Comparison of ENCODE assay signal across 22 mouse cellular contexts in the genomic region with DNA sequence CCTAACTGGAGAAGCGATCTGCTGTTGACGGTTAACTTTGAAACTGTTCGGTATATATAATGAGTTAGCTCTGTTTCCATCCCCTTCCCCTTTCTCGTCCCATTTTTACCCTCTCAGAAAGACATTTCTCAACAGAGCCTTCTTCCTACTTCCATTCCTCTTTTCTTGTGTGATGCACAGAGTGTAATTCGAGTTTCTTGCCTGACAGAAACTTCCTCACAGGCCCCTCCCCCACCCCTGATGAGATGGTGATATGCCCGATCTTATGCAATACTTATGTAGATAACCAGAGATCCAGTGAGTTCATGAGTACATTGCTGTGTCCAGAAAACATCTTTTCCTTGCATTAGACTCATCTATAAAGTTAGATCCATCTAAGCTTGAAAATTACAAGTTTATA.
DNase-seq lines count a peak whose midpoint lies in the region; ATAC-seq and TF ChIP-seq lines count a peak whose summit lies in the region.
"Had no signal": no experiment of that assay in that cellular context is flagged by ENCODE, and none has a peak within 500 bp of the region (broad histone marks: within the 10 kb centered on the region; RNA-seq: fewer than 3 reads in every experiment).

No protein-coding gene starts in this region.

- no peaks in the 10 kb centered on the region for H3K27me3 ChIP-seq in midbrain, embryonic 11.5 days (ENCODE audit: control insufficient read depth, insufficient read depth, low read length)
- no peaks in the 10 kb centered on the region for H3K27me3 ChIP-seq in midbrain, embryonic 13.5 days
- no peaks in the 10 kb centered on the region for H3K27me3 ChIP-seq in liver, postnatal 0 days (ENCODE audit: insufficient read depth, low read length)
- H3K27me3 ChIP-seq in lung, postnatal 0 days (replicated peaks; ENCODE audit: insufficient read depth, low read length) = no peaks in the 10 kb centered on the region
- no peaks in the 10 kb centered on the region for H3K27me3 ChIP-seq in hindbrain, embryonic 13.5 days
- H3K27me3 ChIP-seq: forebrain, embryonic 13.5 days; heart, embryonic 12.5 days; hindbrain, embryonic 15.5 days; Patski had no signal

- H3K4me1 ChIP-seq in midbrain, embryonic 11.5 days (ENCODE audit: control insufficient read depth, insufficient read depth, low read length) = peaks cover 5% of the 10 kb centered on the region; the same call in 1 of the 2 replicates
- peaks cover 6% of the 10 kb centered on the region; the same call in 1 of the 2 replicates for H3K4me1 ChIP-seq in midbrain, embryonic 13.5 days (replicated peaks)
- no peaks in the 10 kb centered on the region for H3K4me1 ChIP-seq in liver, postnatal 0 days (ENCODE audit: insufficient read depth)
- no peaks in the 10 kb centered on the region for H3K4me1 ChIP-seq in lung, postnatal 0 days (ENCODE audit: insufficient read depth, low read depth, low read length)
- H3K4me1 ChIP-seq in hindbrain, embryonic 13.5 days (replicated peaks) = peaks cover 8% of the 10 kb centered on the region; the same call in 1 of the 2 replicates
- H3K4me1 ChIP-seq: forebrain, embryonic 13.5 days; heart, embryonic 12.5 days; hindbrain, embryonic 15.5 days had no signal

- no peak overlapping the region for H3K4me2 ChIP-seq in midbrain, embryonic 11.5 days
- no peak overlapping the region for H3K4me2 ChIP-seq in midbrain, embryonic 13.5 days (replicated peaks)
- peak overlapping the region; percentile 4; the same call in 1 of the 2 replicates for H3K4me2 ChIP-seq in liver, postnatal 0 days (ENCODE audit: low read depth, low read length)
- H3K4me2 ChIP-seq in lung, postnatal 0 days (replicated peaks; ENCODE audit: low read depth, low read length) = no peak overlapping the region
- H3K4me2 ChIP-seq in hindbrain, embryonic 13.5 days = no peak overlapping the region
- H3K4me2 ChIP-seq: forebrain, embryonic 13.5 days; heart, embryonic 12.5 days; hindbrain, embryonic 15.5 days had no signal

- 83% methylated on average over 6 of the region's 6 CpGs for WGBS in midbrain, embryonic 11.5 days
- WGBS in midbrain, embryonic 13.5 days = 84% methylated on average over 6 of the region's 6 CpGs
- WGBS in liver, postnatal 0 days (ENCODE audit: insufficient replicate concordance) = 40% methylated on average over 6 of the region's 6 CpGs
- WGBS in lung, postnatal 0 days = 60% methylated on average over 6 of the region's 6 CpGs
- WGBS in hindbrain, embryonic 13.5 days = 83% methylated on average over 6 of the region's 6 CpGs

- H3K27ac ChIP-seq in midbrain, embryonic 11.5 days (ENCODE audit: low read depth, low read length) = no peak overlapping the region
- no peak overlapping the region for H3K27ac ChIP-seq in midbrain, embryonic 13.5 days
- H3K27ac ChIP-seq in liver, postnatal 0 days (ENCODE audit: low read depth) = peak overlapping the region; percentile 41; the same call in 1 of the 2 replicates
- H3K27ac ChIP-seq in lung, postnatal 0 days (ENCODE audit: low read length) = no peak overlapping the region
- no peak overlapping the region for H3K27ac ChIP-seq in hindbrain, embryonic 13.5 days
- H3K27ac ChIP-seq: embryonic facial prominence, embryonic 10.5 days; forebrain, embryonic 13.5 days; gastrocnemius, adult 2 months; heart, adult 2 months; hindbrain, embryonic 10.5 days; hindbrain, embryonic 15.5 days had no signal

- TF ChIP-seq CTCF in liver, postnatal 0 days (IDR thresholded peaks at IDR 0.05; ENCODE audit: low read depth) = no peak
- TF ChIP-seq CTCF in lung, postnatal 0 days (IDR thresholded peaks at IDR 0.05) = no peak

- H3K36me3 ChIP-seq in midbrain, embryonic 11.5 days (ENCODE audit: control insufficient read depth, insufficient read depth, low read length) = no peaks in the 10 kb centered on the region
- H3K36me3 ChIP-seq in midbrain, embryonic 13.5 days = no peaks in the 10 kb centered on the region
- no peaks in the 10 kb centered on the region for H3K36me3 ChIP-seq in liver, postnatal 0 days (replicated peaks; ENCODE audit: insufficient read depth, low read length)
- no peaks in the 10 kb centered on the region for H3K36me3 ChIP-seq in lung, postnatal 0 days (ENCODE audit: insufficient read depth, low read length)
- no peaks in the 10 kb centered on the region for H3K36me3 ChIP-seq in hindbrain, embryonic 13.5 days
- H3K36me3 ChIP-seq: embryonic facial prominence, embryonic 10.5 days; heart, embryonic 12.5 days; hindbrain, embryonic 10.5 days; hindbrain, embryonic 15.5 days had no signal

- TF ChIP-seq EP300 in liver, postnatal 0 days (IDR thresholded peaks at IDR 0.05; ENCODE audit: low read depth) = no peak
- TF ChIP-seq EP300 in lung, postnatal 0 days (IDR thresholded peaks at IDR 0.05) = no peak

- ATAC-seq in midbrain, embryonic 11.5 days (ENCODE audit: low FRiP score) = no peak
- ATAC-seq in midbrain, embryonic 13.5 days = no peak
- ATAC-seq in liver, postnatal 0 days = peak; percentile 29; the same call in 1 of the 2 replicates
- peak; percentile 60 for ATAC-seq in monocyte, adult 5-6 weeks (replicated peaks; ENCODE audit: insufficient number of reproducible peaks, low FRiP score, low TSS enrichment, poor library complexity, severe bottlenecking)
- ATAC-seq in lung, postnatal 0 days = no peak
- ATAC-seq in hindbrain, embryonic 13.5 days (ENCODE audit: low FRiP score) = no peak
- ATAC-seq: activated CD4-positive, CD25-positive, alpha-beta regulatory T cell, adult 4 months; forebrain, embryonic 13.5 days; forebrain, postnatal 0 days; Patski had no signal

- peak; percentile 86 for DNase-seq in heart, adult 11 months
- no peak for DNase-seq in heart, adult 8-10 months (ENCODE audit: low spot score)
- peak; percentile 31 for DNase-seq in midbrain, embryonic 11.5 days (ENCODE audit: low spot score, missing footprints)
- DNase-seq in liver, postnatal 0 days = no peak
- DNase-seq in lung, postnatal 0 days (ENCODE audit: low spot score) = no peak
- DNase-seq: cerebellum, adult 18-20 months; cerebellum, adult 9-11 months; cerebellum, postnatal 36 days; forebrain, postnatal 0 days; gastrocnemius, adult 2 months; gastrocnemius, postnatal 36 days; heart, adult 2 months had no signal

- no peak overlapping the region for H3K4me3 ChIP-seq in midbrain, embryonic 11.5 days (ENCODE audit: low read depth, low read length)
- no peak overlapping the region for H3K4me3 ChIP-seq in midbrain, embryonic 13.5 days (replicated peaks)
- no peak overlapping the region for H3K4me3 ChIP-seq in liver, postnatal 0 days (ENCODE audit: low read depth, low read length)
- no peak overlapping the region for H3K4me3 ChIP-seq in lung, postnatal 0 days (ENCODE audit: low read depth, low read length)
- no peak overlapping the region for H3K4me3 ChIP-seq in hindbrain, embryonic 13.5 days
- H3K4me3 ChIP-seq: embryonic facial prominence, embryonic 10.5 days; forebrain, embryonic 13.5 days; gastrocnemius, adult 2 months; heart, adult 2 months; heart, embryonic 12.5 days; hindbrain, embryonic 10.5 days; hindbrain, embryonic 15.5 days had no signal

- no peak overlapping the region for H3K9ac ChIP-seq in midbrain, embryonic 11.5 days (ENCODE audit: low read length)
- H3K9ac ChIP-seq in midbrain, embryonic 13.5 days (replicated peaks) = no peak overlapping the region
- H3K9ac ChIP-seq in liver, postnatal 0 days (replicated peaks) = no peak overlapping the region
- H3K9ac ChIP-seq in lung, postnatal 0 days (replicated peaks; ENCODE audit: low read depth) = no peak overlapping the region
- H3K9ac ChIP-seq in hindbrain, embryonic 13.5 days = no peak overlapping the region
- H3K9ac ChIP-seq: forebrain, embryonic 13.5 days; forebrain, postnatal 0 days; heart, embryonic 12.5 days; hindbrain, embryonic 15.5 days had no signal

- no peaks in the 10 kb centered on the region for H3K9me3 ChIP-seq in midbrain, embryonic 11.5 days (ENCODE audit: control insufficient read depth, low read length)
- H3K9me3 ChIP-seq in midbrain, embryonic 13.5 days = no peaks in the 10 kb centered on the region
- no peaks in the 10 kb centered on the region for H3K9me3 ChIP-seq in liver, postnatal 0 days (ENCODE audit: low read length)
- no peaks in the 10 kb centered on the region for H3K9me3 ChIP-seq in lung, postnatal 0 days (ENCODE audit: low read length)
- no peaks in the 10 kb centered on the region for H3K9me3 ChIP-seq in hindbrain, embryonic 13.5 days
- H3K9me3 ChIP-seq: embryonic facial prominence, embryonic 10.5 days; forebrain, embryonic 13.5 days; heart, embryonic 12.5 days; hindbrain, embryonic 10.5 days; hindbrain, embryonic 15.5 days had no signal

Comparison
In these comparisons a context has a peak if more than half of its experiments do, and no peak if none do; other contexts are left out.
1. DNase-seq: peak in heart, adult 11 months (single experiment) and midbrain, embryonic 11.5 days (single experiment); none in heart, adult 8-10 months (single experiment), liver, postnatal 0 days (single experiment) and lung, postnatal 0 days (single experiment).
2. ATAC-seq: peak in liver, postnatal 0 days (single experiment) and monocyte, adult 5-6 weeks (single experiment); none in midbrain, embryonic 11.5 days (single experiment), midbrain, embryonic 13.5 days (single experiment), lung, postnatal 0 days (single experiment) and hindbrain, embryonic 13.5 days (single experiment).